Mouse (Mus musculus) embryonic facial prominence, embryonic 14.5 days (tissue): Measurements from ENCODE around the gene Zfp850. TPM values are rescaled to one million over a fixed set of nuclear protein-coding genes. Genes with fewer than 3 reads are reported as not detected.

Experiments
- ATAC-seq: fragments of 200-750 bp; cut with Nextera tagmentation; 2 replicates; pipeline ENCODE4 v1.8.0; 2017; ENCODE audit warnings: low read depth, moderate number of reproducible peaks, moderate TSS enrichment
- DNase-seq: peaks from one replicate; pipeline ENCODE4 v3.0.0-alpha.2; 2015; ENCODE audit warnings: low spot score
- H3K27ac ChIP-seq: fragments of 300-500 bp; sonication (generic); replicated peaks from 2 replicates; pipeline ENCODE4 v1.5.1; 2014; ENCODE audit warnings: low read depth, mild to moderate bottlenecking, low read length, moderate library complexity
- H3K27me3 ChIP-seq: fragments of 300-500 bp; sonication (generic); replicated peaks from 2 replicates; pipeline ENCODE4 v1.6.1; 2014; ENCODE audit warnings: low read length; ENCODE audit not compliant: control insufficient read depth, insufficient read depth
- H3K36me3 ChIP-seq: fragments of 300-500 bp; sonication (generic); 2 replicates; pipeline ENCODE4 v1.6.1; 2014; ENCODE audit warnings: low read length, mixed read lengths; ENCODE audit not compliant: control insufficient read depth, insufficient read depth
- H3K4me1 ChIP-seq: fragments of 300-500 bp; sonication (generic); 2 replicates; pipeline ENCODE4 v1.6.1; 2014; ENCODE audit warnings: antibody characterized with exemption, low read length; ENCODE audit not compliant: control insufficient read depth, insufficient read depth
- H3K4me2 ChIP-seq: fragments of 300-500 bp; sonication (generic); 2 replicates; pipeline ENCODE4 v1.6.1; 2014; ENCODE audit warnings: low read depth, mild to moderate bottlenecking, low read length, moderate library complexity, mixed read lengths
- H3K4me3 ChIP-seq: fragments of 300-500 bp; sonication (generic); 2 replicates; pipeline ENCODE4 v1.5.1; 2014; ENCODE audit warnings: low read depth, mild to moderate bottlenecking, low read length
- H3K9ac ChIP-seq: fragments of 300-500 bp; sonication (generic); 2 replicates; pipeline ENCODE4 v1.6.1; 2014; ENCODE audit warnings: low read depth, mild to moderate bottlenecking, low read length, moderate library complexity, mixed read lengths
- H3K9me3 ChIP-seq: fragments of 300-500 bp; sonication (generic); 2 replicates; pipeline ENCODE4 v1.6.1; 2016; ENCODE audit warnings: low read length; ENCODE audit not compliant: control insufficient read depth
- WGBS: fragments of 180-500 bp; shearing (Covaris S2); extraction: QIAGEN DNeasy Blood & Tissue Kit; methylation state at CpG from one replicate; pipeline ENCODE4 v1.1.7; 2014; 5-methylcytosine and 5-hydroxymethylcytosine counted together
- polyA plus RNA-seq: library from polyadenylated mRNA; unstranded; fragments of >200 nt; fragmentation: Nextera tagmentation; extraction: Ambion mirVana; gene quantifications from 2 replicates; pipeline ENCODE4 v1.2.1, GENCODE M21; 2014

Zfp850 gene
- polyA plus RNA-seq, result 4.6 and 4.9 TPM in 2 replicates

DNA sequence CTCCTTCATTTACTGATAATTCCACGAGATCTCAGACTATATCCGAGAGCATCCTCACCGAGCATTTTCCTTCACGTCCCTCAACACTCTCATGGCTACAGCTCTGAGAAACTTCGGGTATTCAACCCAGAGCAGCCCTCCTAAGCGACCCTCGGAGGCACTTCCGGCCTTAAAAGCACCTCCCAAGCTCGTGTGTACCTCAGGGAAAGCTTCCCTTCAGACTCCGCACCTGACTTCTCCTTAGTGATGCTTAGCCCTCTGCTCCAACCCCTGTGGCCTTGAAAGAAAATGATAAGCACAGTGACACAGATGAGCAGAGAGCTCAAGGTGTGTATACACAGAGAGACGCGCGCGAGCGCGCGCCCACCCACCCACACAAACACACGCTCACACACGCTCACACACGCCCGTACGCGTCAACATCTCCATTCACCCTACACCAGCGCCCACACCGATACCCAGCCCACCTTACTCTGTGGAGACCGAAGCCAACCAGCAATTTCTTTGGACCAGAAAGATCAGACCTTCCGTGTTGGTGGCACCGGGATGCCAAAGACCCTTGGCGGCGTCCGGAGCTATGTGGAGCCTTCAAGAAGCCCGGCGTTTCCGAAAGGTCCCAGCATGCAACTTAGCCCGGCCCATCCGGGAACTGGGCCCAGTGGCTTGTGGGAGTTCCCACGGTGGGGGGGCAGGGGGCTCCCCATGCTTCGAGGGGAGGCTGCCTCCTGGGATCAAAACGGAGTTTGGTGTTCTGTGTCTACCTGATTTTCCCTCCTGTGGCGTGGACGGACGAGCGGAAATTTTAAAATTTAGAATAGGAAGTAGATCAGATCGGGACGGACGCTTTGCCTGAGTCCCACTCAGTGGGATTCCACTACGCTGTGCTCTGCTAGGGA is at the start of gene Zfp850:
Gene Zfp850 (minus strand): TSS at position 567 of the 896 bp plus-strand sequence.
- Histone ChIP-seq H3K4me1 (no peaks in the 10 kb centered on the region), H3K9ac (peak within 1 kb of the TSS; percentile 81), H3K9me3 (no peaks in the 10 kb centered on the region), H3K4me2 (peak within 1 kb of the TSS; percentile 79), H3K27ac (0 out of 2 replicates have a peak within 1 kb of the TSS, but pooled peaks have one; percentile 42), H3K36me3 (0 out of 2 replicates have a peak, but pooled peaks cover 6% of the 10 kb centered on the region), H3K27me3 (no peaks in the 10 kb centered on the region), H3K4me3 (peak within 1 kb of the TSS; percentile 67)
- under 1% methylated on average over 47 of the region's 47 CpGs for WGBS
- DNase-seq (peak; percentile 93), ATAC-seq (peak; percentile 97)

DNA sequence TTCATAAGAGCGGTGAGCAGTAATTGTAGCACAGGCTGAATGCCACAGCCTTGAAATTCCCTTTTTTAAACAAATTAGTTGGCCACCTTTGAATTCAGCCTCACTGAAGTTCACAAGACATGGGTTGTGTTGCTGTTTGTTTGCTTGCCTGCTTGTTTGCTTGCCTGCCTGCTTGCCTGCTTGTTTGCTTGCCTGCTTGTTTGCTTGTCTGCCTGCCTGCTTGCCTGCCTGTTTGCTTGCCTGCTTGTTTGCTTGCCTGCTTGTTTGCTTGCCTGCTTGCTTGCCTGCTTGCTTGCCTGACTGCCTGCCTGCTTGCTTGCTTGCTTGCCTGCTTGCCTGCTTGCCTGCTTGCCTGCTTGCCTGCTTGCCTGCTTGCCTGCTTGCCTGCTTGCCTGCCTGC is 46.1 kb upstream of the Zfp850 start:
- no peaks in the 10 kb centered on the region for H3K4me1 ChIP-seq
- no peaks in the 10 kb centered on the region for H3K27me3 ChIP-seq
- H3K27ac ChIP-seq, result no peak overlapping the region
- H3K4me3 ChIP-seq, result no peak overlapping the region
- no peak for ATAC-seq
- H3K9ac ChIP-seq, result no peak overlapping the region
- H3K4me2 ChIP-seq, result no peak overlapping the region
- H3K36me3 ChIP-seq, result no peaks in the 10 kb centered on the region
- DNase-seq, result no peak
- 0 out of 2 replicates have a peak, but pooled peaks cover 6% of the 10 kb centered on the region for H3K9me3 ChIP-seq
- 91% methylated on average over 1 of the region's 1 CpGs for WGBS

DNA sequence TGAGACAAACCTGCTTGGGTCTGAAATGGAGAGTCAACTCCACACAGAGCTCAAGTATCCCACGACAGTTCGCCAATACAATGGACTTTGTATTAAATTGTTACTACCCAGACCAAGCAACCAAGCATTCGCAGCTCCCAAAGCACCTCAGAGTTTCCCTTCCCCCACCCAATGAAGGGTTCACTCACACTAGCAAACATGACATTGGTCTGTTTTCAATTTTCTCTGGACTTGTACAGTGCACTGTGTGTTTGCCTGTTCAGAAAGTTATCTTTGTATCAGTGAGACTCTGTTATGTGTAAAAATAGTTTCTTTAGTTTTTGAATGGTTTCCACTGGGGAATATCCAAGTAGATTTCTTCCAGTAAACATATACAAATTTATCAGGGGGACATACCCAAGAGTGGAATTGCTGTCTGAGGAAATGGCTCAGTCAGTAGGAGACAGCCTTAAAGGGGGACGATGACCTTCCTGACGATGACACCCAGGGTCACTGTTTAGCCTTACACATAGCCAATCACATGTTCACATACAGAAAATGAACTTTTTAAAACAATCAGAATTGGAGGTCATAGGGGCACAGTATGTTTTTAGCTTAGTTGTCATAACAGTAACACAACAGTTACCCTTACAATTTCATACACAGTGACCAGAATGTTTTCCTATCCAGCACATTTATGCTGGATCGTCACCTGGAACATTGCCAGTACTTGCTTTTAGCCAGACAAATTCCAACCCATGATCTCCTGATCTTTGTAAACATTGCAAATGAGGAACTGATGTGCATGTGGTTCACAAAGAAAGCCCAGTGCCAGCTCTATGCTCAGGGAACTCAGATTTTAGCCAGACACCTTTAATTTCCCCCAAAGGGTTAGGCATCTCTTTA is 39.4 kb upstream of the Zfp850 start:
- Histone ChIP-seq H3K9ac (no peak overlapping the region), H3K4me3 (no peak overlapping the region), H3K27me3 (no peaks in the 10 kb centered on the region), H3K9me3 (no peaks in the 10 kb centered on the region), H3K4me2 (no peak overlapping the region), H3K4me1 (0 out of 2 replicates have a peak, but pooled peaks cover 6% of the 10 kb centered on the region), H3K27ac (peak overlapping the region; percentile 56; the same call in 1 of the 2 replicates), H3K36me3 (peaks cover 7% of the 10 kb centered on the region)
- ATAC-seq, result no peak
- WGBS, result 56% methylated on average over 6 of the region's 6 CpGs
- peak; percentile 76 for DNase-seq

DNA sequence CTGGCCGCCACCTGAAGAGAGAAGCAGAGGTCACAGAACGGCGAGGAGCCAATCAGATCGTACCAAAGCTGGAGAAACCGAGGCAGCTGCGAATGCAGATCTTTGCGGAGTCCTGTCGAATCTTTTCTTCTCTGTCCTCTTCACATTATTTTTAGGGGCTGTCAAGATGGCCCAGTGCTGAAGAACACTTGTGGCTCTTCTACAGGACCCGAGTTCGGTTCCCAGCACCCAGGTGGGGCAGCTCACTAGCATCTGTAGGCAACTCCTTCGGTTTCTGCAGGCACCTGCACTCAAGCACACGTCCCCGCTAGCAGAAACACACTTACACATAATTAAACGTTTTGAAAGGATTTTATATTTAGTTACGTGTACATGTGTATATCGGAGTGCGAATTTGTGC is 36.7 kb upstream of the Zfp850 start:
- WGBS, result 57% methylated on average over 17 of the region's 17 CpGs
- Histone ChIP-seq H3K4me3 (peak overlapping the region; percentile 83), H3K36me3 (peaks cover 34% of the 10 kb centered on the region), H3K4me2 (peak overlapping the region; percentile 51), H3K27me3 (no peaks in the 10 kb centered on the region), H3K27ac (no peak overlapping the region), H3K9ac (peak overlapping the region; percentile 48), H3K9me3 (no peaks in the 10 kb centered on the region), H3K4me1 (0 out of 2 replicates have a peak, but pooled peaks cover 6% of the 10 kb centered on the region)
- DNase-seq (no peak), ATAC-seq (no peak)

DNA sequence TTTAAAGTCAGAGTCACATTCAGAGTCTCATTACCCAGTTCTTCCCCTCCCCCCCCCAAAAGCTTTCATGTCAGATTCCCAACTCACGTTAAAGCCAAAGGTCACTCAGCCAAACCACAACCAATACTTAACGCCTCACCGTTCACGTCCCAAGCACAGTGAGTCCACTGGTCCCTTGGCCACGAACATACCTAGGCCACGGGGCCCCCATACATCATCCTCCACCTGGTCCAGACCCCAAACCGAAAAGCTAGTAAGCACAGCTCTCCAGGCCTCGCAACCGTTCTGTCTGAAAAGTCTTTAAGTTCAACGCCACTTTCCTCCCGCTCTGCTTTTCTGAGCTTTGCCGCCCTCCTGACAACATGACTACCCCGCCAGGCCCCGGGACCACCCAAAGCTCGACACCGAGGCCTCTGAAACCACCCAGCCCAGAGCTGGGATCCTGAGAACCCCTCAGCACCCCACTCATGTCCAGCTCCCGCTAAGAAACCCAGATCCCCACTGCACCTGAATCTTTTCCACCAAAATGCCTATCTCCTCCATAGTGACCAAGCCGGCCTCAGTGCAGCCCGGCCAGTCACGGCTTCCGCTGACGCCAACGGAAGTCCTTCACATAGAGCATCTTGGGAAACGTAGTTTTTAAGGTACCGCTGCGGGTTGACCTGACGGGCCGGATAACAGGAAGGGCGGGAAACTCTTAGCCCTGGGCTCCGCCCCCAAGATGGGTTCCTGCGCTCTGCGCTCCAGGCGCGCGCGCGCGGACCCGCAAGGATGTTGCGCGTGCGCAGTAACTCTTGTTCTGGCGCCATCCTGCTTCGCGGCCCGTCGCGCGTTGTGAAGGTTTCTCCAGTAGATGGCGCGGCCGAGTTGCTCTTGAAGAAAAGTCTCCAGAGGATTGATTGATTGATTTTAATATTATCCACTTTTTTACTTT is 35.8 kb upstream of the Zfp850 start, which contains the start of gene Psmc4:
Gene Psmc4 (minus strand): TSS at position 626 of the 934 bp plus-strand sequence.
- H3K4me3 ChIP-seq, result peak within 1 kb of the TSS; percentile 83
- H3K4me1 ChIP-seq, result 0 out of 2 replicates have a peak, but pooled peaks cover 6% of the 10 kb centered on the region
- under 1% methylated on average over 49 of the region's 52 CpGs for WGBS
- no peaks in the 10 kb centered on the region for H3K27me3 ChIP-seq
- H3K36me3 ChIP-seq, result peaks cover 43% of the 10 kb centered on the region
- no peaks in the 10 kb centered on the region for H3K9me3 ChIP-seq
- H3K4me2 ChIP-seq, result peak within 1 kb of the TSS; percentile 86
- peak; percentile 98 for ATAC-seq
- DNase-seq, result peak; percentile 100
- H3K27ac ChIP-seq, result no peak within 1 kb of the TSS; the same call in 1 of the 2 replicates
- peak within 1 kb of the TSS; percentile 81 for H3K9ac ChIP-seq

DNA sequence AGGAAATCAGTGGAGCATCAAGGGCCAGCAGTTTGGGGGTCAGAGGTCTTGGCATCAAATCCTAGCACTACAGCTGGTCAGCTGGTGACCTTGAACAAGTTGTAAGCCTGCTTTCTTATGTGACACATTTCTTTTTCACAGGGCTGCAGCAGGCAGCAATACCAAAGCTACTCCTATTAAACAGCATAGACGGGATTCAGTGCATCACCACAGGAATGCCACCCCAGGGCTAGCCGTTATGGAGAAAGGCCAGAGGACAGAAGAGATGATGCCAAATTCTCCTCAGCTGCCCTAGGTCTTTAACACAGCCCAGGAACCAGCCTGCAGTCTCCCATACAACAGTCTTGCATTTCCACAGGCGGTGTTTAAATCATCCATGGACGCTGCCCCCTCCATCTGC is 30.6 kb upstream of the Zfp850 start:
- no peak overlapping the region for H3K4me3 ChIP-seq
- WGBS, result 88% methylated on average over 4 of the region's 4 CpGs
- H3K4me1 ChIP-seq, result 0 out of 2 replicates have a peak, but pooled peaks cover 6% of the 10 kb centered on the region

DNA sequence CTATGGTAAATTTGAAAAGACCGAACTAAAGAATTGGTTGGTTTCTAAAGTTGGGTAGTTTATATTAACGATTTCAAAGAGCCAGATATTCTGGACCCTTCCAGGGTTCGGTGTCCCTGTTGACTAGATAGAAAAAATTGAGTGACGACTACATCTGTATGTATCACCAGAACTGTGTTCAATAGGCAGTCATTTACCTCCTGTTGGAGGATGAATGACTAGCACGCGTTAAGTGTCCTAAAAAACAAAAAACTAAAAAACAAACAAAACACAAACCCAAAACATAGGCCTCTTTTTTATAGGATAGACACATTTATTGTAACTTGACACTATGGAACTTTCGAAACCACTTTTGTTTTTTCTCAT is 513 bp upstream of the Zfp850 start:
- peak overlapping the region; percentile 79 for H3K4me2 ChIP-seq
- peak; percentile 4 for DNase-seq
- ATAC-seq, result peak; percentile 53
- WGBS, result 22% methylated on average over 7 of the region's 7 CpGs
- no peaks in the 10 kb centered on the region for H3K27me3 ChIP-seq
- peak overlapping the region; percentile 67 for H3K4me3 ChIP-seq
- no peaks in the 10 kb centered on the region for H3K9me3 ChIP-seq
- H3K4me1 ChIP-seq, result no peaks in the 10 kb centered on the region
- 0 out of 2 replicates have a peak, but pooled peaks cover 6% of the 10 kb centered on the region for H3K36me3 ChIP-seq
- H3K27ac ChIP-seq, result 0 out of 2 replicates have a peak overlapping the region, but pooled peaks have one; percentile 42
- H3K9ac ChIP-seq, result peak overlapping the region; percentile 81

More for the DNA sequence above, 30.6 kb upstream of the Zfp850 start:
- no peak for DNase-seq
- no peak overlapping the region for H3K4me2 ChIP-seq
- H3K9ac ChIP-seq, result no peak overlapping the region
- ATAC-seq, result no peak
- H3K27me3 ChIP-seq, result no peaks in the 10 kb centered on the region
- H3K9me3 ChIP-seq, result no peaks in the 10 kb centered on the region
- peaks cover 87% of the 10 kb centered on the region for H3K36me3 ChIP-seq
- H3K27ac ChIP-seq, result no peak overlapping the region
